Mouse (Mus musculus): ENCODE data around the gene Ano1. TPM values are rescaled to one million over a fixed set of nuclear protein-coding genes. Genes with fewer than 3 reads are reported as not detected.
A peak's percentile ranks its signal among the peaks of the same experiment; 100 is the strongest.

Gene Ano1
- polyA plus RNA-seq, 1 experiment from 2014 or later, result 6.2 TPM

DNA sequence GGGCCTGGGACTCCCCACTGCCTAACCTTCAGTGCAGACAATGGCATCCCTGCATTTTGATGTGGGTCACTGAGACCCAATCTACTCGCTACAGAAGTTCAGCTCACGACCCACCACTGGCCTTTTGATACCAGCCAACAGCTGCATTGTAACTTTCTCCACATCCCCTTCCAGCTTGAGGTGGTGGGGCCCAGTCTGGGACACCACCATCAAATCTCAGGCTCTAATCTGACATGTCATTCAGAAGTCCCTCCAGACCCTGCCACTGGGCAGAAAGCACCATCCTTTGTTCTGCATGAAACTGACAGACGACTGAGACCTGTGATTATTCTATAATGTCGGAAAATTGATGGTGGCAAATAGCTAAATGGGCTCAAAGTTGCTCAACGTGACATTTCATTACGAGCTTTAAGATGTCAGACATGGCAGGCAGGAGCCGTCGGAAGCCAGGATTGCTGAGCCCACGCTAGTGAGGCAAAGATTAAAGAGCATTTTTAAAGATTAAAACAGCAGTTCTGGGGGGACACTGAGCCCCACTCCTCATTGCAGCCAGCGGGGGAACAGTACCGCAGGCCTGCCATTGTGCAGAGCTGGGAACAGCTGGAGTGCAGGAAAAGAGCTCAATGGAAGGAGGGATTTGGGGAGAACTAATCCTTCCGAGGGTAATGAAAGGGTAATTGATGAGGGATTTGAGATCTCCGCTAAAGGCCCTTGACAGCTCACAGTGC is 124.0 kb downstream of the Ano1 start:
- 15% methylated on average over 13 of the region's 13 CpGs for whole genome bisulfite sequencing
- H3K9me3 ChIP-seq (ENCODE audit: control insufficient read depth, low read length), result no peaks in the 10 kb centered on the region
- no peak overlapping the region for H3K4me3 ChIP-seq (ENCODE audit: low read depth, low read length)
- H3K27me3 ChIP-seq (ENCODE audit: control insufficient read depth, insufficient read depth, low read length), result peaks cover 5% of the 10 kb centered on the region
- peaks cover 7% of the 10 kb centered on the region for H3K4me1 ChIP-seq (replicated peaks; ENCODE audit: control insufficient read depth, insufficient read depth, low read length)
- no peak overlapping the region for H3K4me2 ChIP-seq (replicated peaks; ENCODE audit: low read depth, low read length)
- H3K27ac ChIP-seq (ENCODE audit: low read depth, low read length), result peak overlapping the region; percentile 78
- no peak overlapping the region for H3K9ac ChIP-seq (ENCODE audit: low read depth, low read length)
- DNase-seq (ENCODE audit: low spot score) (peak; percentile 53), ATAC-seq (ENCODE audit: low FRiP score) (peak; percentile 64)
- no peaks in the 10 kb centered on the region for H3K36me3 ChIP-seq (ENCODE audit: control insufficient read depth, insufficient read depth, low read length)

DNA sequence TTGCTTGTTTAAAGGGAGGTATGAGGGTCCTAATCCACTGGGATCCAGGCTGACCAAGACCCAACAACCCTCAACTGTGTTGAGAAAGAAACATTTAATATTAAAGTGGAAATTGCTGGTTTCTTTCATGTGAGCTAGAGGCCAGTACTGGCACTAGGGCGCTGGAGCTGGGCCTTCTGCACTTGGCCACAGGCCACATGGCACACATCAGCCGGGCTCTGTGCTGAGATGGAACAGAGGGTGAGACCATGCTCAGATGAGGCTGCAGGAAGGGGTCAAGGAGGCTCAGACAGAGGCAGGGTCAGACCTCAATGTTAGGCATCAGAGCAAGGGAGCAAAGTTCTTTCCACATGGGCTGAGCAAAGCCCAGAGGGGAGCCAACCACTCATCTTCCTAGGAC is 125.7 kb downstream of the Ano1 start:
- no peak for ATAC-seq (ENCODE audit: low FRiP score)
- Histone ChIP-seq H3K4me1 (replicated peaks; ENCODE audit: control insufficient read depth, insufficient read depth, low read length) (peaks cover 10% of the 10 kb centered on the region), H3K36me3 (ENCODE audit: control insufficient read depth, insufficient read depth, low read length) (no peaks in the 10 kb centered on the region), H3K4me3 (ENCODE audit: low read depth, low read length) (no peak overlapping the region), H3K27ac (ENCODE audit: low read depth, low read length) (peak overlapping the region; percentile 78; the same call in 1 of the 2 replicates), H3K9ac (ENCODE audit: low read depth, low read length) (no peak overlapping the region), H3K27me3 (ENCODE audit: control insufficient read depth, insufficient read depth, low read length) (peaks cover 5% of the 10 kb centered on the region), H3K4me2 (replicated peaks; ENCODE audit: low read depth, low read length) (no peak overlapping the region), H3K9me3 (ENCODE audit: control insufficient read depth, low read length) (no peaks in the 10 kb centered on the region)
- WGBS, result 78% methylated on average over 2 of the region's 2 CpGs
- no peak for DNase-seq (ENCODE audit: low spot score)

DNA sequence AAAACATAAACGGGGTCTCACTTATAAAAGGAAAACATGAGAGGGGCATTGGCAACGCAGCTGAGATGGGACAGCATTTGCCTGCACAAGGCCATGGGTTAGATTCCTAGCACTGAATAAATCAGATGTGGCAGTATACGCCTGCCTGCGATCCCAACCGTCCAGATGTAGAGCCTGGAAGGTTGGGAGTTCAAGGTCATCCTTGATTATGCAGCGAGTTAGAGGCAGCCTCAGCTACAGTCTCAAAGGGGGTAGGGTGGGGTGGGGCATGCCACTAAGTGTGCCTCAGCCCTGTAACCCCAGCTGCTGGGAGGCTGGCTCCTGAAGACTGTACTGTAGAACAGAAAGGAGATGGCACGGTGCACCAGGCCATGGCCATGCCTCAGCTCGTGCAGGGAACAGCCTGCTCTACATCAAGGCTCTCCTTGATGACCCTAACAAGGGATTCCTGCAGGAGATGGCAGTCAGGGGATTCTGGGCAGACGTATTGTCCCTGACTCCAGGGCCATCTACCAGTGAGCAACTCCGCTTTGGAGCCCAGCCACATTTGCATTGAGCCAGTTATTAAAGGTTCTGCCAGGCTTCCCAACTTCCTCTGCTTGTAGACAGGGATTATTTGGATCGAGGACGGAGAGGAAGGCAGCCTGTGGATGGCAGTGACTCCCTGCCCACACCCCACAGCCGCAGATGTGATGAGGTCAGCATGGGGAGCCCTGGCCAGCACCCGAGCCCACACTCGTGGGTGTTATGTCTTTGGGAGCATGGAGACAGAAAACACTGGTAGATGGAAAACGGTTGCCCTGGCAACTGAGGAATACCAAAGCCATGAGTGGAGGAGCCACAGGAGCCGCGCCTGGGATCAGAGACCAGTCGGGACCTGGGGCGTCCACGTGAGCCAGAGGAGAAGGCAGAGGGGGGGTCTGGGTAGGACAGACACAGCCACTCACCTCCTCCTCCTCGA is 130.8 kb downstream of the Ano1 start:
- WGBS, result 77% methylated on average over 22 of the region's 22 CpGs
- ATAC-seq (ENCODE audit: low FRiP score) (no peak), DNase-seq (ENCODE audit: low spot score) (no peak)
- H3K4me1 ChIP-seq (replicated peaks; ENCODE audit: control insufficient read depth, insufficient read depth, low read length), result peaks cover 6% of the 10 kb centered on the region; the same call in 1 of the 2 replicates
- no peak overlapping the region for H3K27ac ChIP-seq (ENCODE audit: low read depth, low read length)
- no peaks in the 10 kb centered on the region for H3K36me3 ChIP-seq (ENCODE audit: control insufficient read depth, insufficient read depth, low read length)
- no peak overlapping the region for H3K4me3 ChIP-seq (ENCODE audit: low read depth, low read length)
- no peaks in the 10 kb centered on the region for H3K9me3 ChIP-seq (ENCODE audit: control insufficient read depth, low read length)
- H3K27me3 ChIP-seq (ENCODE audit: control insufficient read depth, insufficient read depth, low read length), result no peaks in the 10 kb centered on the region
- H3K9ac ChIP-seq (ENCODE audit: low read depth, low read length), result no peak overlapping the region
- no peak overlapping the region for H3K4me2 ChIP-seq (replicated peaks; ENCODE audit: low read depth, low read length)

DNA sequence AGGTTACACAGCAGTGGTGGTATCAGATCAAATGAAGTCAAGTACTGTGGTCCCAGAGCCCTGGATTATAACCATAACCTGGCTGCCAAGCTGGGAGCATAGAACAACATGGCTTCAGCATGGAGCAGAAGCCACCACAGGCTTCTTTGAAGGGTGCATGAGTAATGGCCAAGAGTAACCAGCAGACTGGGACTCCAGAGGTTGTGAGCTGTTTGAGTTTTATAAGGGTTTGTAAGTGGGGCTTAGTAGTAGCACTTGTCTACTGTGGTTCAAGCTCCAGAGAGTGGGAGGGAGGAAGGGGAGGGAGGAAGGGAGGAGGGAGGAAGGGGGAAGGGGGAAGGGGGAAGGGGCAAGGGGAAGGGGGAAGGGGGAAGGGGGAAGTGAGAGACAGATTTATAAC is 131.5 kb downstream of the Ano1 start:
- peaks cover 5% of the 10 kb centered on the region; the same call in 1 of the 2 replicates for H3K4me1 ChIP-seq (replicated peaks; ENCODE audit: control insufficient read depth, insufficient read depth, low read length)
- H3K4me2 ChIP-seq (replicated peaks; ENCODE audit: low read depth, low read length), result no peak overlapping the region
- H3K36me3 ChIP-seq (ENCODE audit: control insufficient read depth, insufficient read depth, low read length), result no peaks in the 10 kb centered on the region
- no peak for ATAC-seq (ENCODE audit: low FRiP score)
- H3K27ac ChIP-seq (ENCODE audit: low read depth, low read length), result no peak overlapping the region
- no peak overlapping the region for H3K9ac ChIP-seq (ENCODE audit: low read depth, low read length)
- no peak overlapping the region for H3K4me3 ChIP-seq (ENCODE audit: low read depth, low read length)
- no peaks in the 10 kb centered on the region for H3K27me3 ChIP-seq (ENCODE audit: control insufficient read depth, insufficient read depth, low read length)
- no peak for DNase-seq (ENCODE audit: low spot score)
- no peaks in the 10 kb centered on the region for H3K9me3 ChIP-seq (ENCODE audit: control insufficient read depth, low read length)

DNA sequence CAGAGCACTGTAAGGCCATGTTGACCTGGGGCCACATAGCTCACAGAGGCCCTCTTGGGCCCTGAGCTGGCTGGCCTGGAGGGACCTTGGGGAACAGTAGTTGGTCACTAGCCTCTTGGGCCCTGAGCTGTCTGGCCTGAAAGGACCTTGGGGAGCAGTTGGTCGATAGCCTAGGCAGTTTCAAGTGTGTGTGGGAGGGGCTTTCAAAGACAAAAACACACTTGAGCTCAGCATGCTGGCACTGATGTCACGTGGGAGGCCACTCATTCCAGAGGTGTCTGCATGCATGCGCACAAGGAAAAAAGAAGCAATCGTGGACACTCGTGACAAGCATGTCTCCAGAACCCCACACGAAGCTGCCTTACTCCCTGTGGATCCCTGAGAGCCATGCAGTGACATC is 136.4 kb downstream of the Ano1 start:
- H3K9me3 ChIP-seq (ENCODE audit: control insufficient read depth, low read length), result no peaks in the 10 kb centered on the region
- no peaks in the 10 kb centered on the region for H3K27me3 ChIP-seq (ENCODE audit: control insufficient read depth, insufficient read depth, low read length)
- H3K36me3 ChIP-seq (ENCODE audit: control insufficient read depth, insufficient read depth, low read length), result no peaks in the 10 kb centered on the region
- H3K9ac ChIP-seq (ENCODE audit: low read depth, low read length), result no peak overlapping the region
- DNase-seq (ENCODE audit: low spot score) (no peak), ATAC-seq (ENCODE audit: low FRiP score) (no peak)
- no peaks in the 10 kb centered on the region for H3K4me1 ChIP-seq (replicated peaks; ENCODE audit: control insufficient read depth, insufficient read depth, low read length)
- H3K4me2 ChIP-seq (replicated peaks; ENCODE audit: low read depth, low read length), result no peak overlapping the region
- no peak overlapping the region for H3K4me3 ChIP-seq (ENCODE audit: low read depth, low read length)
- no peak overlapping the region for H3K27ac ChIP-seq (ENCODE audit: low read depth, low read length)
- WGBS, result 81% methylated on average over 6 of the region's 6 CpGs

DNA sequence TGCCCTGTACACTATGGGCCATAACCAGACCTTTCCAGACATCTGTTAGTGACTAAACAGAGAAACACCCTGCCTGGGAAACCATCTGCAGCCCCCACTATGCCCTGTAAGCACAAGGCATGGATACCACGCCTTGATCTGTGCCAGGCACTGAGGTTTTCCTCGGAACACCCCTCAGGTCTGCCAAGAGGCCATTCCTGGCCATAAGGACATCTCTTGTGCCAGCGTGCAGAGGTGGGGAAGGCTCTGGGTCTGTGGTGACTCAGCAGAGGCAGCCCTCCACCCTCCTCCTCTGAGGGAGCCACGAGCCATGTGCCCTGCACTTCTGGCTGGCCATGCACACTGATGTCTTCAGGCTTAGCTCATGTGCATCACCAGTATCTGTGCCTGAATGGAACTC is 138.9 kb downstream of the Ano1 start:
- no peaks in the 10 kb centered on the region for H3K36me3 ChIP-seq (ENCODE audit: control insufficient read depth, insufficient read depth, low read length)
- no peak overlapping the region for H3K4me3 ChIP-seq (ENCODE audit: low read depth, low read length)
- DNase-seq (ENCODE audit: low spot score) (no peak), ATAC-seq (ENCODE audit: low FRiP score) (no peak)
- 87% methylated on average over 4 of the region's 4 CpGs for WGBS
- no peak overlapping the region for H3K27ac ChIP-seq (ENCODE audit: low read depth, low read length)
- no peaks in the 10 kb centered on the region for H3K9me3 ChIP-seq (ENCODE audit: control insufficient read depth, low read length)
- H3K9ac ChIP-seq (ENCODE audit: low read depth, low read length), result no peak overlapping the region
- no peaks in the 10 kb centered on the region for H3K27me3 ChIP-seq (ENCODE audit: control insufficient read depth, insufficient read depth, low read length)
- no peak overlapping the region for H3K4me2 ChIP-seq (replicated peaks; ENCODE audit: low read depth, low read length)
- H3K4me1 ChIP-seq (replicated peaks; ENCODE audit: control insufficient read depth, insufficient read depth, low read length), result no peaks in the 10 kb centered on the region

DNA sequence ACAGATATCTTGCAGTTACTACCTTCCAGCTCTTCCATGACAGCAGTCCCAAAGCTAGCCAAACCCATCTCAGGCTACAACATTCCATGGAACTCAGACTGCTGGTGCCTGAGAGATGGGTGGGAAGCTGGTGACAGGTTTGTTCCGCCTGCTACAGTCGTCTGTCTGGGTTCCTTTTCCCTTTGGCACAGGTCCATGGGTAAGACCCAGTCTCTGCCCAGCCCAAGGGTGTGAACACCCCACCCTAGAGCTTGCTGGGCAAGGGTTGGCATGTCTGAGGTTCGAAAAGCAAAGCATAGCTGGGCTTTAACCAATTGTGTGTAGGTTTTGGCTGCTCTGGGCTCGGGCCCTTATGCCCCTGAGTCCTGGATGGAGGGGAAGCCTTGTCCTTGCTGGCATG is 139.4 kb downstream of the Ano1 start:
- DNase-seq (ENCODE audit: low spot score) (no peak), ATAC-seq (ENCODE audit: low FRiP score) (no peak)
- Histone ChIP-seq H3K9me3 (ENCODE audit: control insufficient read depth, low read length) (no peaks in the 10 kb centered on the region), H3K36me3 (ENCODE audit: control insufficient read depth, insufficient read depth, low read length) (no peaks in the 10 kb centered on the region), H3K4me3 (ENCODE audit: low read depth, low read length) (no peak overlapping the region), H3K4me1 (replicated peaks; ENCODE audit: control insufficient read depth, insufficient read depth, low read length) (no peaks in the 10 kb centered on the region), H3K27ac (ENCODE audit: low read depth, low read length) (no peak overlapping the region), H3K27me3 (ENCODE audit: control insufficient read depth, insufficient read depth, low read length) (no peaks in the 10 kb centered on the region), H3K4me2 (replicated peaks; ENCODE audit: low read depth, low read length) (no peak overlapping the region), H3K9ac (ENCODE audit: low read depth, low read length) (no peak overlapping the region)
- WGBS, result 87% methylated on average over 4 of the region's 4 CpGs

DNA sequence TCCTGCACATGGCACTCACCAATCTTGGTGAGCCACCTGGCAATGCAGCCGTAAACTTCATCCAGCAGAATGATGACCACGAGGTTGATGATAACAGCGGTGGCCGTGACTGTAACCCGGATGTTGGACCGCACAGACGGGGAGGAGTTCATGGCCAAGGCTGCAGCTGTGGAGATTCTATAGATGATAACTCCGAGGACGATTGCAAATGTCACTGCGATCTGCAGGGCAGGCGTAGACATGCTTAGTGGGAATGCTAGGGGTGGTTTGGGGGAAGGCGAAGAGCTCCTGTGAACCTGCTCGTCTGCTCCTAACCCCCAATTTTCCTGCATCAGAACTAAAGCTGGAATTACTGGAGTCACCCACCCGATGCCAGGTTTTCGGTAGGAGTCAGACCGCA is 140.2 kb downstream of the Ano1 start:
- Histone ChIP-seq H3K9ac (ENCODE audit: low read depth, low read length) (no peak overlapping the region), H3K27me3 (ENCODE audit: control insufficient read depth, insufficient read depth, low read length) (no peaks in the 10 kb centered on the region), H3K9me3 (ENCODE audit: control insufficient read depth, low read length) (no peaks in the 10 kb centered on the region), H3K27ac (ENCODE audit: low read depth, low read length) (no peak overlapping the region), H3K4me3 (ENCODE audit: low read depth, low read length) (no peak overlapping the region), H3K36me3 (ENCODE audit: control insufficient read depth, insufficient read depth, low read length) (no peaks in the 10 kb centered on the region), H3K4me2 (replicated peaks; ENCODE audit: low read depth, low read length) (no peak overlapping the region), H3K4me1 (replicated peaks; ENCODE audit: control insufficient read depth, insufficient read depth, low read length) (no peaks in the 10 kb centered on the region)
- ATAC-seq (ENCODE audit: low FRiP score), result no peak
- 95% methylated on average over 16 of the region's 16 CpGs for WGBS
- no peak for DNase-seq (ENCODE audit: low spot score)
